Mouse (Mus musculus): ENCODE results near the gene Slc22a12. TPM values are rescaled to one million over a fixed set of nuclear protein-coding genes. Genes with fewer than 3 reads are reported as not detected.

The Slc22a12 gene
- not detected for total RNA-seq (2021)
- long read RNA-seq, experiment 1, result 0 reads
- long read RNA-seq, experiment 2, partial matches to known transcripts, result 1 of 1 reads
- long read RNA-seq, experiment 2, other reads (novel, unspliced or antisense), result 0 of 1 reads

GRCm38 (mm10) chr19:6542367-6543034 is at the start of gene Slc22a12:
TSS of gene Slc22a12 (minus strand) at chr19:6543032.
- no peak for DNase-seq

GRCm38 (mm10) chr19:6572001-6572400 is 29.2 kb upstream of the Slc22a12 start:
- no peak for DNase-seq

- no peak for DNase-seq
Measured at GRCm38 (mm10) chr19:6571476-6571875, 28.6 kb upstream of the Slc22a12 start.

- DNase-seq, result no peak
Measured at GRCm38 (mm10) chr19:6569561-6569960, 26.7 kb upstream of the Slc22a12 start.

GRCm38 (mm10) chr19:6569021-6569420 is 26.2 kb upstream of the Slc22a12 start:
- no peak for DNase-seq

- peak; percentile 56 for DNase-seq
Measured at GRCm38 (mm10) chr19:6566450-6566849, 23.6 kb upstream of the Slc22a12 start.

- DNase-seq, result no peak
Measured at GRCm38 (mm10) chr19:6565136-6565535, 22.3 kb upstream of the Slc22a12 start.

- no peak for DNase-seq
Measured at GRCm38 (mm10) chr19:6560246-6560815, 17.5 kb upstream of the Slc22a12 start.

- no peak for DNase-seq
Measured at GRCm38 (mm10) chr19:6559576-6559975, 16.7 kb upstream of the Slc22a12 start.

- no peak for DNase-seq
Measured at GRCm38 (mm10) chr19:6553819-6554582, 11.2 kb upstream of the Slc22a12 start.

- DNase-seq, result no peak
Measured at GRCm38 (mm10) chr19:6553174-6553573, 10.3 kb upstream of the Slc22a12 start.

- peak; percentile 77 for DNase-seq
Measured at GRCm38 (mm10) chr19:6552302-6553028, 9.6 kb upstream of the Slc22a12 start.

GRCm38 (mm10) chr19:6551215-6551614 is 8.4 kb upstream of the Slc22a12 start:
- DNase-seq, result no peak

GRCm38 (mm10) chr19:6549566-6549965 is 6.7 kb upstream of the Slc22a12 start:
- no peak for DNase-seq

GRCm38 (mm10) chr19:6548431-6549410 is 5.9 kb upstream of the Slc22a12 start:
- DNase-seq, result peak; percentile 82

GRCm38 (mm10) chr19:6547801-6548200 is 5.0 kb upstream of the Slc22a12 start:
- DNase-seq, result no peak

- peak; percentile 72 for DNase-seq
Measured at GRCm38 (mm10) chr19:6546096-6546495, 3.3 kb upstream of the Slc22a12 start.

- no peak for DNase-seq
Measured at GRCm38 (mm10) chr19:6545481-6545880, 2.6 kb upstream of the Slc22a12 start.

GRCm38 (mm10) chr19:6544712-6545111 is 1.9 kb upstream of the Slc22a12 start:
- no peak for DNase-seq

- no peak for DNase-seq
Measured at GRCm38 (mm10) chr19:6543518-6543917, 686 bp upstream of the Slc22a12 start.

- no peak for DNase-seq
Measured at GRCm38 (mm10) chr19:6543035-6543383, 177 bp upstream of the Slc22a12 start.

All from adrenal gland, postnatal 10 days (tissue).